Mouse (Mus musculus): Measurements from ENCODE around the gene Cacna1a. TPM values are rescaled to one million over a fixed set of nuclear protein-coding genes. Genes with fewer than 3 reads are reported as not detected.

Cacna1a gene
- polyA plus RNA-seq, 1 experiment from 2014 or later = 5.2 TPM

DNA sequence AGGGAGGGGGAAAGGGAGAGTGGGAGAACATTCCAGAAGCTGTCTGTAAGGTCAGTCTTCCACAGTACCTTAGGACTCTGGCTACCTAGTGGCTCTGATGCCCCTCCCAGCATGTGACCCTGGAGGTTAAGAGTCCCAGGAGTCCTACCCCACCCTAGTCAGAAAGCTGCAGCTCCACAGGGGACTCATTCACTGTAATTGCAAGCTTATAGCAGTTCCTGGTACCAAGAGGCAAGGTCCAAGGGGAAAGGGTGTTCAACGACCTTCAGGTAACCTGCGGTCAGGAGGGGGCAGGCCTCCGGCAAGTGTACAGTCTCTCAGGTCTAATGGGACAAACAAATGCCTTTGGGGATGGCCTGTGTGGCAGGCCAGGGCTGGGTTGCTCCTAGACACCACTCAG is 262.0 kb downstream of the Cacna1a start:
- Histone ChIP-seq H3K9ac (no peak overlapping the region), H3K36me3 (no peaks in the 10 kb centered on the region), H3K27me3 (no peaks in the 10 kb centered on the region), H3K4me2 (no peak overlapping the region), H3K9me3 (no peaks in the 10 kb centered on the region), H3K4me3 (no peak overlapping the region), H3K27ac (peak overlapping the region; percentile 70), H3K4me1 (peaks cover 25% of the 10 kb centered on the region)
- WGBS = 51% methylated on average over 3 of the region's 3 CpGs
- no peak for ATAC-seq (ENCODE audit: insufficient number of reproducible peaks, low FRiP score, low TSS enrichment, low read depth)

DNA sequence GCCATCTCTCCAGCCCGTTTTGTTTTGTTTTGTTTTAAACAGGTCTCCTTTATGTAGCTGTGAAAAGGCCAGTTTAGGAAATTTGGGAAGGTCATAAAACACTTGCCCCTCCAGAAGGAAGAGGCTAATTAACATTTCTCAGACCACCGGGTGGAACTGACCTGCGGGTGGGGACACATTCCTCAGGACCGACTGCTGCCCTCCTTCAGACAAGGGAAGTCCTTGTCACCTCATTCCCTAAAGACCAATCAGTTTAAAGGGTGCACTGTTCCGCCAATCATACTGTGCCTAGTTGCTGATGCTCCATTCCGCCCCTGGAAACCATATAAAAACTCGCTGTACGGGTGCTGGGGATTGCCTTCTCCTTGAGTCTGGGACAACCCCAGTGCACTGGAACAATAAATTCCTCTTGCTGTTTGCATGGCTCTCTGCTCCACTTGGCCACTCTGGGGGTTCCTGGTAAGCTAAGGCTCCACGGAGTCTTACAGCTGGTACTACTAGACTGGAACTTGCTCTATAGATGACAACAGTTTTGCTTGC is 264.9 kb downstream of the Cacna1a start:
- Histone ChIP-seq H3K9me3 (no peaks in the 10 kb centered on the region), H3K36me3 (no peaks in the 10 kb centered on the region), H3K4me2 (0 out of 2 replicates have a peak overlapping the region, but pooled peaks have one; percentile 14), H3K4me1 (peaks cover 47% of the 10 kb centered on the region), H3K27me3 (no peaks in the 10 kb centered on the region), H3K4me3 (peak overlapping the region; percentile 4; the same call in 1 of the 2 replicates), H3K27ac (peak overlapping the region; percentile 76), H3K9ac (no peak overlapping the region)
- 28% methylated on average over 9 of the region's 9 CpGs for WGBS
- no peak for ATAC-seq (ENCODE audit: insufficient number of reproducible peaks, low FRiP score, low TSS enrichment, low read depth)

DNA sequence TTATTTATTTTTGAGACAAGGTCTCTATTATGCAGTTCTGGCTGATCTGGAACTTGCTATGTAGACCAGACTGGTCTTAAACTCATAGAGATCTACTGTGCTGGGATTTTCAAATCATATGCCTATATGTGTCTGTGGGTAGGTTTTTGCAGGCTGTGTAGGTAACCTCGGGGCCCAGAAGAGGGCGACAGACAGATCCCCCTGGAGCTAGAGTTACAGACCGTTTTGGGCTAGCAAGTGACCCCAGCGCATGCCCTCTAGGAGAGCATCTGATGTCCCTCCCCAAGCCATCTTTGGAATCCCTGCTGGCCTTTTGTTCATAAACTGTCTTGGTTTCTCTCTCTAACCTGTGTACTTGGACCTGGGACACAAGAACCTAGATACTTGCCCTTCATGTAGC is 266.4 kb downstream of the Cacna1a start:
- Histone ChIP-seq H3K4me3 (0 out of 2 replicates have a peak overlapping the region, but pooled peaks have one; percentile 32), H3K4me1 (peaks cover 50% of the 10 kb centered on the region), H3K27ac (peak overlapping the region; percentile 96), H3K36me3 (no peaks in the 10 kb centered on the region), H3K4me2 (no peak overlapping the region), H3K9ac (no peak overlapping the region), H3K27me3 (no peaks in the 10 kb centered on the region), H3K9me3 (no peaks in the 10 kb centered on the region)
- ATAC-seq (ENCODE audit: insufficient number of reproducible peaks, low FRiP score, low TSS enrichment, low read depth) = no peak
- 34% methylated on average over 4 of the region's 4 CpGs for WGBS

DNA sequence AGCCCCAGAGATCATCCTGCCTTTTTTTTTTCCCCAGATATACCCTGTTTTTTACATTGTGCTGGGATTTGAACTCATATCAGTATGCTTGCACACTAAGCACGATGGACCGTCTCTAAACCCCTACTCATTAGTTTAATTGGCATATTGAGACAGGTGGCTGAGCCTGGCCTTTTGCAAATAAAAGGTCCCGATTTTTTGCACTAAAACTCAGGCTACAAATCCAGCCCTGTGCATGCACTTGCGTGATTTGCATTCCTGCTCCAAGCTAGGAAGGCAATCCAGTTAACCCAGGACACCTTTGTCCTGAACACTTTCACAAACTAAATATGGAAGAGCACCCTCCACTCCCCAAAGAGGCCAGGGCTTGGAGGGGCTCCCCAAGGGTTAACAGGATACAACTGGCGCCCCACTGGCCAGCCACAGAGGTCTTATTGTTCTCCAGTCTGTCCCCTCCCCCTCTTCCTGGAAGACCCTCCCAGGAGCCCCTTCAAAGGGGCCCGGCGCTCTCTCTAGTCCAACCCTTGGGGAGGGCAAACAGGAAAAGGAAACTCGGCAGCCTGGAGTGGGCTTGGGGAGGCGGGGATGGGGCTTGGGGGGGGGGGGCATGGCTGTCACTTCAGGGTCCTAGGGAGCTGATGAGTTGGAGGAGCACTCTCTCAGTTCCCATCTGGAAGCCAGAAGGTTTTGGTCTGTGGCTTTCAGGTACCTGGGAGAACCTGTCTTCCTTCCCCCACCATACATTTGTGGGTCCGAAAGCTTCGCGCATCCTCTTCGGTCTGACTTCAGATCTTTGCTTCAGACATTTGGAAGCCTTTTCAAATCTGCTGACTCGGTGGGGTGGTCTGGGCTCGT is 267.3 kb downstream of the Cacna1a start:
- Histone ChIP-seq H3K4me1 (peaks cover 55% of the 10 kb centered on the region), H3K9ac (0 out of 2 replicates have a peak overlapping the region, but pooled peaks have one; percentile 26), H3K9me3 (no peaks in the 10 kb centered on the region), H3K36me3 (no peaks in the 10 kb centered on the region), H3K27me3 (no peaks in the 10 kb centered on the region), H3K4me3 (peak overlapping the region; percentile 32), H3K27ac (peak overlapping the region; percentile 96), H3K4me2 (peak overlapping the region; percentile 63)
- peak; percentile 37; the same call in 1 of the 2 replicates for ATAC-seq (ENCODE audit: insufficient number of reproducible peaks, low FRiP score, low TSS enrichment, low read depth)
- 2% methylated on average over 14 of the region's 15 CpGs for WGBS

DNA sequence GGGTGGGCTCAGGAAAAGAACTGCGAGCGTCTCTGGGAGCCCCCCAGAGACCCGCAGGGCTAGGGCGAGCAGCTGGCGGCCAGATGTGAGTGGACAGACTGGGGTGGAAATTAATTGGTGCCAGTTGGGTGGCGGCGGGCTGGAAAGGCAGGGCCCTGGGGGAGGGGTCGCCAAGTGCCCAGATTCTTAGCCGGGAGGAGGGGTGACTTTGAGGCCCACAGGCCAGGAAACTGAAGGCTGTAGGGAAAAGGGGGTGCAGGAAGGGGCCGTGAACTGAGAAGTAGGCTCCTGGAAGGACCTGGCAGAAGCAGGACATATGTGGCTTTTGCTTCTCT is 267.9 kb downstream of the Cacna1a start:
- WGBS = 1% methylated on average over 10 of the region's 10 CpGs
- Histone ChIP-seq H3K4me1 (peaks cover 60% of the 10 kb centered on the region), H3K4me2 (peak overlapping the region; percentile 63), H3K27ac (peak overlapping the region; percentile 96), H3K36me3 (no peaks in the 10 kb centered on the region), H3K9ac (peak overlapping the region; percentile 27; the same call in 1 of the 2 replicates), H3K9me3 (no peaks in the 10 kb centered on the region), H3K27me3 (no peaks in the 10 kb centered on the region), H3K4me3 (peak overlapping the region; percentile 32)
- ATAC-seq (ENCODE audit: insufficient number of reproducible peaks, low FRiP score, low TSS enrichment, low read depth) = peak; percentile 20; the same call in 1 of the 2 replicates

DNA sequence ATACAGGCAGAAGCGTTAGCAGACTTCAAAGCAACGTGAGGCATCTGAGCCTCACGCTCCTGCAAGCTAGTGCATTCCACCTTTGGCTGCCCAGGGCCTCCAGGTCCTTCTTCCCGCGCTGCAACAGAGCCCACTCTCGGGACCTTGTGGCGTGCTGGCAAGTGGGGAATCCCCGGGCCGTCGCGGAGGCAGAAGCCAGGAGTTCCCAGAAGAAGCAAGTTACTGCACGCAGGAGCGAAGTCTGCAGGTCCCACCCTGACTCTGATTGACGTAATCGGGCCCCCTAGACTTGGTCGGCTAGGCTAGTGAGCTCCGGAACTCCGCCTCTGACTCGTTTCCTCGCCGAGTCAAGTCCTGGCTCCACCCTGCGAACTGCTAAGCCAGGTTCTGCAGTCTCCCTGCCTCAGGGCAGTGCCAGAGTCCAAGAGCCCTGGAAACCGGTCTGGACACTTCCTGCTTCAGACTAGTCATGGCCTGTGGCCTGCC is 268.4 kb downstream of the Cacna1a start:
- Histone ChIP-seq H3K9ac (peak overlapping the region; percentile 27; the same call in 1 of the 2 replicates), H3K4me3 (peak overlapping the region; percentile 32), H3K27me3 (no peaks in the 10 kb centered on the region), H3K27ac (peak overlapping the region; percentile 96), H3K36me3 (no peaks in the 10 kb centered on the region), H3K4me1 (peaks cover 60% of the 10 kb centered on the region), H3K4me2 (peak overlapping the region; percentile 63), H3K9me3 (no peaks in the 10 kb centered on the region)
- ATAC-seq (ENCODE audit: insufficient number of reproducible peaks, low FRiP score, low TSS enrichment, low read depth) = peak; percentile 75
- under 1% methylated on average over 23 of the region's 23 CpGs for WGBS

DNA sequence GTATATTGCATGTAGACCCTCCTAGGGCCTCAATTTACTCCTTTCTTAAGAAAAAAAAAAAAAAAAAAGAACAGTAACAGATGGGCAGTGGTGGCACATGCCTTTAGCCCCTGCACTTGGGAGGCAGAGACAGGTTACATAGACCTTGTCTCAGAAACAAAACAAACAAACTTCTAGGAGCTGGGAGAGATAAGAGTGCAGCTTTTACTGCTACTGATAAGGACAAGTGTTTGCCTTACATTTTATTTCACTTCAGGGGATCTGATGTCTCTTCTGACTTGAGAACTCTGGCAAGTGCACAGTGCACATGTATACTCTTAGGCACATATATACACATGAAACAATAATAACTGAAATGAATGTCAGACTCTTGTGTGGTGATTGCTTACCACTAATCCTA is 269.0 kb downstream of the Cacna1a start:
- peaks cover 60% of the 10 kb centered on the region for H3K4me1 ChIP-seq
- peak overlapping the region; percentile 96 for H3K27ac ChIP-seq
- H3K9me3 ChIP-seq = no peaks in the 10 kb centered on the region
- H3K4me3 ChIP-seq = peak overlapping the region; percentile 32
- no peak overlapping the region for H3K9ac ChIP-seq
- ATAC-seq (ENCODE audit: insufficient number of reproducible peaks, low FRiP score, low TSS enrichment, low read depth) = no peak
- H3K4me2 ChIP-seq = peak overlapping the region; percentile 63
- no peaks in the 10 kb centered on the region for H3K36me3 ChIP-seq
- no peaks in the 10 kb centered on the region for H3K27me3 ChIP-seq

DNA sequence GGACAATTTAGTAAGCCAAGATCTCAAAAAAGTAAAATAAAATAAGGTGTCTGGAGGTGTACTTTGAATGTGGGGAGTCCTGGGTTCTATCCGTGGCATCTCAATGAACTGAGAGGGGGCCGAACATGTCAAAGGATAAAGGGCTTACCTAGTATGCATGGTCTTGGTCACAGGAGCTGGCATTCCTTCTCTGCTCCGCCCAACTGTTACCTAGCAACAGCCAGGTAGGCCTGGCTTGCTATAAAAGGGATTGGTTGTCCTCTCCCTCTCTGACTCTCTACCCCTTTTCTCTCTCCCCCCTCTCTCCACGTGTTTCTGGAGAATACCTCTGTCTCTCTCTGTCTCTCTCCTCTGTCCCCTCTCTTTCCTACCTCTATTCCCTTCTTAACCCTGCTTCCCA is 269.4 kb downstream of the Cacna1a start:
- no peak overlapping the region for H3K9ac ChIP-seq
- H3K4me2 ChIP-seq = no peak overlapping the region
- H3K36me3 ChIP-seq = no peaks in the 10 kb centered on the region
- H3K4me1 ChIP-seq = peaks cover 60% of the 10 kb centered on the region
- H3K4me3 ChIP-seq = no peak overlapping the region
- no peak for ATAC-seq (ENCODE audit: insufficient number of reproducible peaks, low FRiP score, low TSS enrichment, low read depth)
- no peaks in the 10 kb centered on the region for H3K27me3 ChIP-seq
- H3K9me3 ChIP-seq = no peaks in the 10 kb centered on the region
- H3K27ac ChIP-seq = peak overlapping the region; percentile 96
- 30% methylated on average over 4 of the region's 4 CpGs for WGBS

DNA sequence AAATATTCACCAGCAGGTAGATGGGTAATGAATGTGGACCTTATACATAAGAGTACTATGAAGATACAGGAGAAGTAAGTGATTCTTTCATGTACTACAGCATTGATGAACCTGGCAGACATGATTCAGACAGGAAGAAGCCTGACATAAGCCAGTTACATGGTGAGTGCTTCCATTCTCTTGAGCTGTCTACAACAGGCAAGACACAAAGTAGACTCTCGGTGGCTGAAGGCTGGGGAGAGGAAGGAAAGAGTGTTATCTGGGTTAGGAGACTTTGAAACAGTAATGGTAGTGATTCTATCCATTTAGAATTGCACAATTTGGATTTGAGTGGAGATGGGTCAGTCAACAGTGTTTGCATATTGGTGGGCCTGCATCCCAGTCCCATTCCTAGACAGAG is 270.7 kb downstream of the Cacna1a start:
- no peaks in the 10 kb centered on the region for H3K36me3 ChIP-seq
- H3K9ac ChIP-seq = no peak overlapping the region
- no peaks in the 10 kb centered on the region for H3K9me3 ChIP-seq
- no peak overlapping the region for H3K4me3 ChIP-seq
- no peaks in the 10 kb centered on the region for H3K27me3 ChIP-seq
- 0 out of 2 replicates have a peak overlapping the region, but pooled peaks have one; percentile 96 for H3K27ac ChIP-seq
- no peak overlapping the region for H3K4me2 ChIP-seq
- H3K4me1 ChIP-seq = peaks cover 63% of the 10 kb centered on the region
- 76% methylated on average over 1 of the region's 1 CpGs for WGBS
- no peak for ATAC-seq (ENCODE audit: insufficient number of reproducible peaks, low FRiP score, low TSS enrichment, low read depth)

DNA sequence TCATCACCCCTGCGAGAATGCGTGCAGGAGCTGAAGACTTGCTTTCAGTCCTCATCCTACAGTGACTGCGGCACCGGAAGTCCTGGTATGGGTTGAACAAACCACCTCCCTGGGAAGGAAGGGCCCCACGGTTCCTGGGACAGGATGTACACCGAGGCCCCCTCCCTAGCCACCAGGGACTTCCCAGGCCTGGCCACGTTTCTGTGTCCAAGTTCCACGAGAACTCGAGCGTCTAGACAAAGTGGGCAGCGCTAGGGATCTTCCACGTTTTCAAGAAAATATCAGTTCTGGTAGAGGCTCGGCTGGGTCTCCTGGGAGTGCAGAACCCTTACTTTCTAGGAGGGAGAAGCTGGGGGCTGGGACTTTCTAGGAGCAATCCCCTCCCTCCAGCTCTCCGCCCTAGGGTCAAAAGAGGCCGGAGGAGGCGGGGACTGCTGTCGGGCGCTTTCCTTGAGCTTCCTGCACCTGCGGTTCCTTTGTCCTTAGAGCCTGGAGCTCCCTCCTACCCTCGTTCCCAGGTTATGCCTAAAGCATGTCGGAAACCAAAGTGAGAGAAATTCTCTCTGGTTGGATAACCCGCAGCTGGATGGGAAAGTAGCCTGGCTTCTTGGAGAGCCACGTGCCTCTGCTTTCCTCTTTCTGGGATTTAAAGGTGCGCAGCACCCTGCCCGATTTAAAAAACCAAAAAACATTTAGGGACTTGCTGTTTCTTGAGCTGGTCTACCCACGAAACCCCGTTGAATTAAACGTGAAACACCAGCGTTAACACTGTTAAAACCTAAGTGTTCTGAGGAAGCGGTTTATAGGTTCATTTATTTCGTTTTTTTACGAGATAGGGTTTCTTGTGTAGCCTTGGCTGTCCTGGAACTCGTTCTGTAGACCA is 271.9 kb downstream of the Cacna1a start:
- no peak for ATAC-seq (ENCODE audit: insufficient number of reproducible peaks, low FRiP score, low TSS enrichment, low read depth)
- 3% methylated on average over 33 of the region's 33 CpGs for WGBS
- Histone ChIP-seq H3K9me3 (no peaks in the 10 kb centered on the region), H3K36me3 (no peaks in the 10 kb centered on the region), H3K4me2 (peak overlapping the region; percentile 72), H3K27me3 (no peaks in the 10 kb centered on the region), H3K9ac (peak overlapping the region; percentile 87), H3K27ac (peak overlapping the region; percentile 96), H3K4me3 (peak overlapping the region; percentile 88), H3K4me1 (peaks cover 56% of the 10 kb centered on the region)

DNA sequence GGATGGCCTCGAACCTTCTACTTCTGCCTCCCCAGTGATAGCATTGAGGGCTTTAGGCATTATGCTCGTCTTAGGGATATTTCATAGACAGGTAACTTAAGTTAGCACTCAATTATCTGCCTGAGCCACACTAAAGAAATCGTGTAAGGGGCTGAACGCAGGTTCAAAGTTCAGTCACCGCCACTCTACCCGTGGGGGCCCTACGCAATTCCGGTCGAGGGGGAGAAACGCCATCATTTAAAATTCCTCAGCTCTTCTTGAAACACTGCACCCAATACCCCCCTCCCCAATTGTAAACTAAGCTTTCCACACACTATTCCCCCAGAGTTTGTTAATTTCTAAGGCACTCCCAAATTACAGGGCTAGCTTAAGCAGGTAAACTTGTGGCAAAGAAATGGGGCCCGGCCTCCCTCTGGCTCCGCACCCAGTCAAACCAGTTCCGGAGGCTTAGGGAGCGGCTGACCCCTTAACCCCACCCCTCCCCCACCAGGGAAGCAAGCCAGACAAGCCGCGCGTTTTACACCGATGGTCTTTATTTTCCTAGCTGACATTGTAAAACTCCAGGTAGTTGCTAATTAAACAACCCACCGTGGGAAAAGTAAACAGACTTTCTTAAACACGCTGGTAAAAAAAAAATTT is 272.7 kb downstream of the Cacna1a start:
- under 1% methylated on average over 20 of the region's 20 CpGs for WGBS
- Histone ChIP-seq H3K9ac (peak overlapping the region; percentile 87), H3K9me3 (no peaks in the 10 kb centered on the region), H3K4me2 (peak overlapping the region; percentile 72), H3K4me1 (peaks cover 54% of the 10 kb centered on the region), H3K36me3 (no peaks in the 10 kb centered on the region), H3K27ac (peak overlapping the region; percentile 96), H3K4me3 (peak overlapping the region; percentile 88), H3K27me3 (no peaks in the 10 kb centered on the region)
- no peak for ATAC-seq (ENCODE audit: insufficient number of reproducible peaks, low FRiP score, low TSS enrichment, low read depth)

All from limb, embryonic 15.5 days (tissue).